Mouse (Mus musculus) B cell, adult 2 months (primary cell): ENCODE data around the gene Zfp800.

Experiments
- DNase-seq, 2 experiments: peaks; one replicate each; pipeline ENCODE4 v3.0.0; 2022

Zfp800 gene

GRCm38 (mm10) chr6:28396051-28396852, 1.6 kb downstream of the Zfp800 start:
- DNase-seq = no peak

DNA sequence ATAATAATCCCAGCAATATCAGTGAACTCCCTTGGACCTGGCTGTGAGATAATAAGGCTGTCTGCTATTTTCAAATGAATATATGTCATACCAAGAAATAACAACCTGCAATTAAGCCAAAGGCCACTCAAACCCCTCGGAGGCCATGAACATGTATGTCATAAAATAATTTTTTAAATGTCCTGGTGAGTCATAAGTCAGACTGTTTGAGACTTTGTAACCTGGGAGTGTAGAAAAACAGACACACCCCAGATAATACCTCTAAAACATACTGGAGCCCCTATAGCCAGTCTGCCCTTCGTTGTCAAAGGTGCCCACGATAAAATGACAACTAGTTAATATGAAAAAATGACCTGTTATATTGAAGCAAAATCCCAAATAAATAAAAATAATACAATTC, 8.8 kb downstream of the Zfp800 start:
- no peak for DNase-seq

- no peak for DNase-seq
Observed at GRCm38 (mm10) chr6:28385169-28385568, 12.6 kb downstream of the Zfp800 start.

GRCm38 (mm10) chr6:28381983-28382382, 15.8 kb downstream of the Zfp800 start:
- DNase-seq = no peak

GRCm38 (mm10) chr6:28369966-28370683, 27.7 kb downstream of the Zfp800 start:
- DNase-seq = no peak

GRCm38 (mm10) chr6:28367575-28367974, 30.2 kb downstream of the Zfp800 start:
- DNase-seq = no peak

DNA sequence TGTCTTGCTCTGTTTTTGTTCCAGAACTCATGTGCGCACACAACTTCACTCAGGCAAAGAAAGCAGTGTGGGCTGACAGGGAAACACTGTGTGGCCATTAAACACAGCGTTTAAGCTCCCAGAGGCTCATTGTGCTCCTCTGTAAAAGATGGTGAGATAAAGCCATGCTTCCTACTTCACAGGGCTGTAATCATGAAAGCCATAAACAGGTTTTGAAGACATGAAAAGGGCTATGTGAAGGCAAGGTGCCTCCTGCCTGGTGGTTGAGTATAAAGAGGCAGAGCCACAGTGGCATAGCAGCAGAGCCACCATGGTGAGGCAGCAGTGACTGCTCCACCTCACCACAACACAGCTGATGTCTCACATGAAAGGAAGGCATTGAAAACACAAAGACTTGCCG, 46.7 kb downstream of the Zfp800 start:
- no peak for DNase-seq

DNA sequence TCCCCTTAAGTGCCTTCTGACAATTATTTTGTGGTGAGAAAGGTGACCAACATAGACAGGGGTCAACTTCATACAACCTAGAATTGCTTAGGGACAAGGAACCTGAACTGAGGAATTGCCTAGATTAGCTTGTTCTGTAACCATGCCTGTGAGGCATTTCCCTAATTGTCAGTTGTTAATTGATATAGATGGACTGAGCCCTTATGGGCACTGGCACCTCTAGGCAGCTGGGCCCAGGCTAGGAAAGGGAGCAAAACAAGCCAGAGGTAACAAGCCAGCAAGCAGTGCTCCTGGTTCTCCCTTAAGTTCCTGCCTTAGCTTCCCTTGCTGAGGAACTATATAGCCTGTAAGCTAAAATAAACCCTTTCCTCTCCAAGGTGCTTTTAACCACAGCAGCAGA, 52.1 kb downstream of the Zfp800 start:
- no peak for DNase-seq

- DNase-seq = no peak
Observed at GRCm38 (mm10) chr6:28345181-28345580, 52.6 kb downstream of the Zfp800 start.

GRCm38 (mm10) chr6:28342863-28343262, 54.9 kb downstream of the Zfp800 start:
- no peak for DNase-seq

DNA sequence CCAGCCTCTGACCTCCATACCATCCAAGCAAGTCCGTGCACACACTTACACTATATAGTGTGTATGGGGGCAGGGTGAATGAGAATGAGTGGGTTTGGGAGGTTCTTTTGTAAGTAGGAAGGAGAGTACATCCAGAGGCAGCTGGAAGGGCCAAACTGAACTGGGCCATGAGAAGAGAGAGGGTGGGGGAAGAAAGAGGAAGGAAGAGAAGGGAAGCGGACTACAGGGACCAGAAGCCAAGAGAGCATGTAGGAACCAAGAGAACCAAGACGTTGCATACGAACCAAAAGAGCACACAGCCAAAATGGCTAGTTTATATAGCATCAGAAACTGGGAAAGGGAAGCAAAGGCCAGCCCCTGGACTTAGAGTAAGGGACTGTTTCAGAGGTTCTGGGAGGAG, 56.6 kb downstream of the Zfp800 start:
- no peak for DNase-seq

DNA sequence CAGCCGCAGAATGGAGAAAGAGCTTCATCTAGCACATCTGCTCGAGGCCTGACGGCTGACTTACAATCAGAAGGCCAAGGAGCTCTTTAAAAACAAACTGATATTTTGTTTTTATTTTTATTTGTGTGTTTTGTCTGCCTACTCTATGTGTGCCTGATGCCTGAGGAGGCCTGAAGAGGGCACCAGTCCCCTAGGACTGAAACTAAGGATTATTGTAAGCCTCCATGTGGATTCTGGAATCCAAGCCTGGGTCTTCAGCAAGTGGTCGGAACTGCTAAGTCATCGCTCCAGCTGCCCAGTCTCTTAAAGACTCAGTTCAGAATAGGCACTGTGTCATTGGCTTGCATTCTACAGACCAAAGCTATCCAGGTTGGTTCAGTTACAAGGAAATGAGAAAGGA, 58.4 kb downstream of the Zfp800 start:
- DNase-seq = no peak

DNA sequence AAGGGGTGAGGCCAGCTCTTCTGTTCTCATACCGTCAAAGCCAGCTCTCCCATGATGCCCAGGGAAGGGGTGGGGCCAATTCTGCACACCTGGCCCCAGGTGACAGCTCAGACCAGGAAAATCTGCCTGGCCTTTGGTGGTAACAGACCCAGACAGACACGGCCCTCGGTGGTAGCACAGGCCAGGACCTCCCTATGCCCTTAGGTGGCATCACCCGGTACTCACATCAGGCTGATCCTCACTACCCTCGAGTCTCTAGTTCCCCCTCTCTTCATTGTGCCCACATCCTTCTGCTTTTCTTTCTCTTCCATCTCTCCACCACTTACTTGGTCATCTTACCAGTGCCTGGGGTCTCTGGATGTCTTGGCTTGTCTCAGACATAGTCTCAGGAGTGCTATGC, 64.1 kb downstream of the Zfp800 start:
- DNase-seq = no peak

DNA sequence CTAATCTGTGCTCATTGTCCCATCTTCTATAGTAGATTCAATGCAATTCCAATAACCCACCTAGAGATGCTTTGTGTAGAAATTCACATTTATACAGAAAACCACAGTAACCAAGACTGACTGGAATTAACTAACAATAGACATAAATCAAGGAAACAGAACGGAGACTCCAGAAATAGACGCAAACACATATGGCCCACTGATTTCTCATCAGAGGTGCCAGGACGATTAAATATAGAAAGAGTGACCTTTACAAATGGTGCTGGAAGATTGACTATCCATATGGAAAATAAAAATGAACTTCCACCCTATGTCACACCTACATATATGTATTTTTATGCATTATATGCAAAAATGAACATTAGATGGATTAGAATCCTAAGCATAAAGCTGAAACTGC, 65.3 kb downstream of the Zfp800 start:
- no peak for DNase-seq

DNA sequence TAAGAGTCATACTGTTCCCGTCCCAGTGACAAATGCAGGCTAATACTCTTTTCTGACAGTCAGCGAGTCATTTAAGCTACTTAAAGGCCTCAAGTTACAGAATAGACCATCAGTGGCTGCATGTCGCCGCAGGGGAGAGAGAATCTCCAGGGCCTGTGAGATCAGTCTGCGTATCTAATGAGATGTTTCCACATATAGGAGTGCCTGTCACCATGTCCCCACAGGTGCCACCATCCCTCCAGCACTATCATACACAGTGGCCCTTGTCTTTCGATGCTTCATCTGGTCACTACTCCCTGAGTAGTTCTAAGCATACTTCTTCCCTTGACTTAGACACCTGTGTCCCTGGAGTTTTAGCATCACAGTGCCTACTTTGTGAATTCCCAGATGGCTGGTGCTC, 68.0 kb downstream of the Zfp800 start:
- no peak for DNase-seq

DNA sequence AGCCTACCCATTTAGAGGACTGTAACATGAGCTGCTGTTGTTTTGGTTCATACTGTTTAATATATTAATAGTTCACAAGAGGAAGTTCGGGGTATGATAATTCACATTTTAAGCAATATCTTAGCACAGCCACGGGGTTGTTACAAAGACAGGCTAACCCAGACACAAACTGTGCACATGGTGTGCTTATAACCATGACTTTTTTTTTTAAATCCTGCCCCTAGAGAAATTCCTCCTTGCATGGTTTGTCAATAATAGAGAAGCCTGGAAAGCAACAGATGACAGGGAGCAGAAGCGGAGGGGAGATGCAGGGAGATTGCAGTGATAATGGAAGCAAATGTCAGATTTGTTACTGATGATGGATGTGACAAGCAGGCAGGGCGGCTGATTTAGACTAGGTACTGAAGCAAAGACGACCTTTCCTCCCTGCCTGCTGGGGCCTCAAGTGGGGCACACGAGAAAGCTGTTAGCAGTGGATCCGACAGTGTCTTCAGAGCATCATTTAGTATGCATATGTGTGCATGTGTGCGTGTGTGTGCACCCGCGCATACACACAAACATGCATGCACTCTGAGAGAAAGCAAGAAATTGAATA, 68.7 kb downstream of the Zfp800 start:
- DNase-seq = no peak

DNA sequence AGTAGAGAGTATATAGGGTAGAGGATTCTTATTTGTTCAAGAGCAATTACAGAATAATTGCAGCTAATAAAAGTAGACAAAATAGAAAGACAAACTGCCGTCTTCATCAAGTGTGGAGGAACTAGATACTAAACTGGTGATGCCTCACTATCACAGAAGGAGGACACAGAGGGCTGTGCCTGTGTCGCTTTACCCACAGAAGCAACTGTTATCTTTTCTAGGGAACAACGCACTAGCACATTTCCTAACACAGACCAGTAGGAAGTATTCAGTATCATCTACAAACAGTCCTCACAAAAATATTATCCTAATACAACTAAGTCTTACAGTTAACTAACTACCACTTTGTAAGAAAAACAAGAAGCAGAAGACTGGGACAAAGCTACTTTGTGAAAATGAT, 71.1 kb downstream of the Zfp800 start:
- DNase-seq = no peak

DNA sequence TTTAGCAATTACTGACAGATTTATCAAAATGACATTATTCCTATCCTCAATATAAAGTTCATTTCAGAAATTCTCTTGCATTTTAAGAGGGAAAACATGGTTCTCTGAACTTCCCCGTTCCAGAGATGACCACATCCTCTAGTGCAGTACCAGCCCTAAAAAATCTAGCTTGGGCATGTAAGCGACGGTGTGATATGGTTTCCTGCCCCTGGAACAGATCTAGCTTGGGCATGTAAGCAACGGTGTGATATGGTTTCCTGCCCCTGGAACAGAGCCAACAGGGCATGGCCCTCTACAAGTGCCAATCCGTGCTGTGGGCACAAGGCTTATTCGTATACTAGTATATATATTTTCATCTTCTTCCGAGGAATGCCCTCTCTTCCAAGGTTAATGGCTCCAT, 75.4 kb downstream of the Zfp800 start:
- DNase-seq = peak in 1 of 2 experiments; percentile 11

GRCm38 (mm10) chr6:28319648-28320270, 78.0 kb downstream of the Zfp800 start:
- DNase-seq = peak in 1 of 2 experiments; percentile 25

DNA sequence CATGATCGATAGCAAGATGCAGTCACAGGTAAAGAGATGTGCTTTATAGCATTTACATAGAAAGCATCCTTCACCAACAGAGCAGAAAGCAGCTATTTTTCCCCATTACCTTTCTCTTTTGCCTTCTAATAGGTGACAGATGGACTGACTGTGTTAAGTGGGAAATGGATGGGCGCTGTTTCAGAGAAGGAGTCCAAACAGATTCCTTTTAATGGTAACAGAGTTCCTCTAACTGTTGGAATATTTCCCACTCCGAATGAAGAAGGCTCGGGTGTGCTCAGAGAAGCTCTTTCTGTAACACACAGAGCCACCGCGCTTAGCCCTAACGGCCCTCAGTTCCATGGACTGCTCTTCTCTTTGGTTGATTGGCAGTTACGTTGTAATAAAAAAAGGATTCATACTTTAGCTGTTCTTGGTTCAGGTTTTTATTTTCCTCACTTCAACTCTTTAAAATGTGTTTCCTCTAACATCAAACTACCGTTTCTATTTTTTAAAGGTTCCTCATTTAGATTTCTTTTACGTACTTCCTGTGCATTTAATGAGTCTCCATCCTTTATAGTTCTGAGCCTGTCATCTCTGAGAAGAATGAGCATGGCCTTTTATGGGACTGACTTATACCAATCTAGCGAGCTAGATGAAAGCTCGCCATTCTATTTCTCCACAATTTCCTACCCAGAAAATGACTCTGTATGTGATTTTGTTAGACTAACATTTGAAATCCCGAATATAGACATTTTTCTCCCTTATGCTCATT, 78.8 kb downstream of the Zfp800 start:
- DNase-seq = peak; percentile 28 to 34

- no peak for DNase-seq
Observed at GRCm38 (mm10) chr6:28315208-28315607, 82.6 kb downstream of the Zfp800 start.

DNA sequence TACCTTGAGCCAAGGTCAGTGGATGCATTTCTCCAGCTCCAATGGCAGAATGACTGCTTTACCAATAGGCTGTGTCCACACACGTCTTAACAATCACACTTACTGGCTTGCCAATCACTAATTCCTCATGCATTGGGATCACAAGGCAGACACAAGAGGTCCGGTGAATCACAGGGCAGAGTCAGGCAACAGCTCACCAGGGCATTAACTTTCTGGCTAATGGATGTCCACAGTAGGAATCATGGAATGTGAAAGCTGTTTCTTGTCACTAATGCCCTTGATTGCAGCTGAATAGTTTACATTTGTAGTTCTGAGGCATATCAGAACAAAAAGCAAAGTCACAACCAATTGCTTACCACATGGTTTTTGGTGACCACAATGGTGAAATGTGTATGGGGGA, 85.7 kb downstream of the Zfp800 start:
- no peak for DNase-seq

DNA sequence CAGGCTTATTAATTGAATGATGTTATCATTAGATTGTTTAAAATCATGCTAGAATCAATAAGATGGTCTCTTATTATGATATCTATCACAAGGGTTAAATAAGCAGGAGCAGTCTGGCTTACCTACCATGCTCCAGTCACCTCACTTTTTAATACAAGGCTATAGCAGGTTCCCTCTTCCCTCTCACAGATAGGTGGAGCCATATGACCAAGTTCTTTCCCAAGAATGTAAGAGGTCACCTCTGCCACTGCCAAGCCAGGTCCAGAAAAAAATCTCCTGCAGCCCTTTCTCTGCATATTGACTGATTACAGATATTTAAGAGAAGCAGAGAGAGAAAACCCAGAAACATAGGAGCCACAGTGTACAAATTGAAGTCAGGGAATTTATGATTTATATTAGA, 88.1 kb downstream of the Zfp800 start:
- DNase-seq = peak in 1 of 2 experiments; percentile 9
